Mouse (Mus musculus) lung, adult 2 months (tissue): ENCODE measurements at regions not wholly inside any gene's neighbourhood (a gene's known extent, or its start where the extent isn't known, plus 50 kb on each side); places are given as distances from the start of the nearest gene placed in this dataset.

Source experiments
- CTCF ChIP-seq: fragments of 200-500 bp; IDR thresholded peaks from 2 replicates; pipeline ENCODE4 v1.5.1; 2011; ENCODE audit warnings: mild to moderate bottlenecking, low read length, control low read depth; ENCODE audit not compliant: insufficient read depth
- POLR2A ChIP-seq: fragments of 200-500 bp; IDR thresholded peaks from 2 replicates; pipeline ENCODE4 v1.6.1; 2011; ENCODE audit warnings: low read depth, mild to moderate bottlenecking, control low read depth, low read length, borderline replicate concordance; ENCODE audit errors: extremely low read depth

DNA sequence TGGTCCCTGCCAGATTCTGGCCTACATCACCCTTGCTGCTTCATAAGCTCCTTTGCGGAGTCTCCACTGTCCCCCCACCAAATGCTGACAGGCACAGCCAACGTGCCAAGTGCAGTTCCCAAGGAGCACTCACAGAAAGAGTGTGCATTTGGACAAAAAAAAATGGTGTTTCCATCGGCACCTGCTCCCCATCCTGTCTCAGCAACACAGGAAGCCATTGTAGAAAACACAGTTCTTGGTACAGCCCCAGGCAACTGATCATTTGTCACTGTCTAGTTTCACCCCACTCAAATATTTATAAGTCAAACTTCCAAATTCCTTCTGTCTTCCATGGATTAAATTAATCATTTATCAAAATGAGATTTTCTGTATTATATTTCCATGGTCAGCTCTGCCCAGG lies 112.5 kb upstream of the Gas1 start:
- TF ChIP-seq CTCF (no peak), POLR2A (no peak)
